In genomic region chr4:142828969-142829368, GRCm38 (mm10) we compare ENCODE assay signal across 26 mouse cellular contexts.
DNase-seq lines count a peak whose midpoint lies in the region; ATAC-seq and TF ChIP-seq lines count a peak whose summit lies in the region.
"Had no signal": no experiment of that assay in that cellular context is flagged by ENCODE, and none has a peak within 500 bp of the region (broad histone marks: within the 10 kb centered on the region; RNA-seq: fewer than 3 reads in every experiment).

No protein-coding gene starts in this region.

- H3K27me3 ChIP-seq in midbrain, embryonic 10.5 days (ENCODE audit: low read depth, poor library complexity, severe bottlenecking), result 0 out of 2 replicates have a peak, but pooled peaks cover 4% of the 10 kb centered on the region
- no peaks in the 10 kb centered on the region for H3K27me3 ChIP-seq in midbrain, embryonic 11.5 days (ENCODE audit: control insufficient read depth, insufficient read depth, low read length)
- no peaks in the 10 kb centered on the region for H3K27me3 ChIP-seq in embryonic facial prominence, embryonic 14.5 days (replicated peaks; ENCODE audit: control insufficient read depth, insufficient read depth, low read length)
- no peaks in the 10 kb centered on the region for H3K27me3 ChIP-seq in forebrain, embryonic 15.5 days
- no peaks in the 10 kb centered on the region for H3K27me3 ChIP-seq in intestine, postnatal 0 days (replicated peaks; ENCODE audit: control insufficient read depth, insufficient read depth, low read length)
- no peaks in the 10 kb centered on the region for H3K27me3 ChIP-seq in kidney, embryonic 16.5 days (ENCODE audit: insufficient read depth, low read length)
- H3K27me3 ChIP-seq: heart, embryonic 13.5 days; hindbrain, embryonic 13.5 days; intestine, embryonic 15.5 days; limb, embryonic 12.5 days; midbrain, embryonic 12.5 days; neural tube, embryonic 15.5 days had no signal

- no peaks in the 10 kb centered on the region for H3K9me3 ChIP-seq in midbrain, embryonic 10.5 days (replicated peaks)
- H3K9me3 ChIP-seq in midbrain, embryonic 11.5 days (ENCODE audit: control insufficient read depth, low read length), result no peaks in the 10 kb centered on the region
- H3K9me3 ChIP-seq in embryonic facial prominence, embryonic 14.5 days (ENCODE audit: control insufficient read depth, low read length), result no peaks in the 10 kb centered on the region
- no peaks in the 10 kb centered on the region for H3K9me3 ChIP-seq in forebrain, embryonic 15.5 days
- H3K9me3 ChIP-seq in intestine, postnatal 0 days (ENCODE audit: control insufficient read depth), result no peaks in the 10 kb centered on the region
- H3K9me3 ChIP-seq in kidney, embryonic 16.5 days (ENCODE audit: low read length), result no peaks in the 10 kb centered on the region
- H3K9me3 ChIP-seq: heart, embryonic 13.5 days; hindbrain, embryonic 13.5 days; intestine, embryonic 15.5 days; limb, embryonic 12.5 days; midbrain, embryonic 12.5 days; neural tube, embryonic 15.5 days had no signal

- DNase-seq in midbrain, embryonic 10.5 days (ENCODE audit: low spot score), result no peak
- no peak for DNase-seq in midbrain, embryonic 11.5 days (ENCODE audit: low spot score, missing footprints)
- DNase-seq in embryonic facial prominence, embryonic 14.5 days (ENCODE audit: low spot score), result peak; percentile 41
- DNase-seq: adrenal gland, postnatal 14 days; cerebellum, adult 11 months; cerebellum, adult 9-11 months; gastrocnemius, postnatal 36 days; heart, adult 2 months; heart, postnatal 14 days; kidney, adult 9 months; kidney, postnatal 36 days; liver, postnatal 0 days; thymus, adult 18-20 months; thymus, postnatal 36 days had no signal

- 22% methylated on average over 10 of the region's 10 CpGs for WGBS in midbrain, embryonic 10.5 days
- 16% methylated on average over 10 of the region's 10 CpGs for WGBS in midbrain, embryonic 11.5 days
- WGBS in embryonic facial prominence, embryonic 14.5 days, result 18% methylated on average over 10 of the region's 10 CpGs
- 6% methylated on average over 10 of the region's 10 CpGs for WGBS in forebrain, embryonic 15.5 days
- WGBS in intestine, postnatal 0 days, result 41% methylated on average over 10 of the region's 10 CpGs
- WGBS in kidney, embryonic 16.5 days, result 40% methylated on average over 10 of the region's 10 CpGs

- no peak overlapping the region for H3K4me3 ChIP-seq in midbrain, embryonic 10.5 days
- no peak overlapping the region for H3K4me3 ChIP-seq in midbrain, embryonic 11.5 days (ENCODE audit: low read depth, low read length)
- H3K4me3 ChIP-seq in embryonic facial prominence, embryonic 14.5 days (ENCODE audit: low read depth, low read length), result no peak overlapping the region
- no peak overlapping the region for H3K4me3 ChIP-seq in forebrain, embryonic 15.5 days
- H3K4me3 ChIP-seq in intestine, postnatal 0 days (ENCODE audit: low read depth, low read length), result no peak overlapping the region
- H3K4me3 ChIP-seq in kidney, embryonic 16.5 days (ENCODE audit: low read length), result no peak overlapping the region
- H3K4me3 ChIP-seq: heart, adult 2 months; heart, embryonic 13.5 days; hindbrain, embryonic 13.5 days; intestine, embryonic 15.5 days; limb, embryonic 12.5 days; midbrain, embryonic 12.5 days; neural tube, embryonic 15.5 days had no signal

- H3K36me3 ChIP-seq in midbrain, embryonic 10.5 days, result no peaks in the 10 kb centered on the region
- no peaks in the 10 kb centered on the region for H3K36me3 ChIP-seq in midbrain, embryonic 11.5 days (ENCODE audit: control insufficient read depth, insufficient read depth, low read length)
- no peaks in the 10 kb centered on the region for H3K36me3 ChIP-seq in embryonic facial prominence, embryonic 14.5 days (ENCODE audit: control insufficient read depth, insufficient read depth, low read length)
- no peaks in the 10 kb centered on the region for H3K36me3 ChIP-seq in forebrain, embryonic 15.5 days
- H3K36me3 ChIP-seq in intestine, postnatal 0 days (ENCODE audit: control insufficient read depth, insufficient read depth), result no peaks in the 10 kb centered on the region
- no peaks in the 10 kb centered on the region for H3K36me3 ChIP-seq in kidney, embryonic 16.5 days (ENCODE audit: insufficient read depth, low read length)
- H3K36me3 ChIP-seq: heart, embryonic 13.5 days; hindbrain, embryonic 13.5 days; intestine, embryonic 15.5 days; limb, embryonic 12.5 days; midbrain, embryonic 12.5 days; neural tube, embryonic 15.5 days had no signal

- H3K27ac ChIP-seq in midbrain, embryonic 10.5 days (replicated peaks), result peak overlapping the region; percentile 65
- H3K27ac ChIP-seq in midbrain, embryonic 11.5 days (ENCODE audit: low read depth, low read length), result no peak overlapping the region
- H3K27ac ChIP-seq in embryonic facial prominence, embryonic 14.5 days (replicated peaks; ENCODE audit: low read depth, low read length), result peak overlapping the region; percentile 44; the same call in 1 of the 2 replicates
- H3K27ac ChIP-seq in forebrain, embryonic 15.5 days (replicated peaks), result peak overlapping the region; percentile 68
- H3K27ac ChIP-seq in intestine, postnatal 0 days (ENCODE audit: low read depth, low read length), result no peak overlapping the region
- no peak overlapping the region for H3K27ac ChIP-seq in kidney, embryonic 16.5 days (ENCODE audit: low read length)
- H3K27ac ChIP-seq: heart, adult 2 months; heart, embryonic 13.5 days; hindbrain, embryonic 13.5 days; intestine, embryonic 15.5 days; limb, embryonic 12.5 days; midbrain, embryonic 12.5 days; neural tube, embryonic 15.5 days had no signal

- H3K9ac ChIP-seq in midbrain, embryonic 11.5 days (ENCODE audit: low read length), result no peak overlapping the region
- no peak overlapping the region; the same call in 1 of the 2 replicates for H3K9ac ChIP-seq in embryonic facial prominence, embryonic 14.5 days (ENCODE audit: low read depth, low read length)
- H3K9ac ChIP-seq in forebrain, embryonic 15.5 days (replicated peaks), result no peak overlapping the region
- H3K9ac ChIP-seq in intestine, postnatal 0 days (ENCODE audit: low read depth, low read length), result no peak overlapping the region
- no peak overlapping the region for H3K9ac ChIP-seq in kidney, embryonic 16.5 days (replicated peaks; ENCODE audit: low read length)
- H3K9ac ChIP-seq: heart, embryonic 13.5 days; hindbrain, embryonic 13.5 days; intestine, embryonic 15.5 days; limb, embryonic 12.5 days; liver, postnatal 0 days; midbrain, embryonic 12.5 days; neural tube, embryonic 15.5 days had no signal

- peaks cover 41% of the 10 kb centered on the region for H3K4me1 ChIP-seq in midbrain, embryonic 10.5 days
- H3K4me1 ChIP-seq in midbrain, embryonic 11.5 days (ENCODE audit: control insufficient read depth, insufficient read depth, low read length), result peaks cover 24% of the 10 kb centered on the region
- H3K4me1 ChIP-seq in embryonic facial prominence, embryonic 14.5 days (ENCODE audit: control insufficient read depth, insufficient read depth, low read length), result peaks cover 27% of the 10 kb centered on the region
- H3K4me1 ChIP-seq in forebrain, embryonic 15.5 days, result peaks cover 43% of the 10 kb centered on the region
- H3K4me1 ChIP-seq in intestine, postnatal 0 days (replicated peaks; ENCODE audit: control insufficient read depth, insufficient read depth, low read length), result no peaks in the 10 kb centered on the region
- 0 out of 2 replicates have a peak, but pooled peaks cover 8% of the 10 kb centered on the region for H3K4me1 ChIP-seq in kidney, embryonic 16.5 days (ENCODE audit: insufficient read depth, low read length)
- H3K4me1 ChIP-seq: heart, embryonic 13.5 days; intestine, embryonic 15.5 days had no signal

- no peak for TF ChIP-seq CTCF in intestine, postnatal 0 days (IDR thresholded peaks at IDR 0.05; ENCODE audit: low read depth)

- H3K4me2 ChIP-seq in midbrain, embryonic 11.5 days, result no peak overlapping the region
- H3K4me2 ChIP-seq in embryonic facial prominence, embryonic 14.5 days (ENCODE audit: low read depth, low read length), result no peak overlapping the region
- no peak overlapping the region for H3K4me2 ChIP-seq in forebrain, embryonic 15.5 days (replicated peaks)
- H3K4me2 ChIP-seq in intestine, postnatal 0 days (replicated peaks; ENCODE audit: low read depth), result no peak overlapping the region
- no peak overlapping the region for H3K4me2 ChIP-seq in kidney, embryonic 16.5 days (replicated peaks; ENCODE audit: low read depth, low read length)
- H3K4me2 ChIP-seq: heart, embryonic 13.5 days; hindbrain, embryonic 13.5 days; intestine, embryonic 15.5 days; limb, embryonic 12.5 days; liver, embryonic 11.5 days; midbrain, embryonic 12.5 days; neural tube, embryonic 15.5 days had no signal

- no peak for ATAC-seq in midbrain, embryonic 11.5 days (ENCODE audit: low FRiP score)
- no peak for ATAC-seq in embryonic facial prominence, embryonic 14.5 days (ENCODE audit: low read depth)
- peak; percentile 24; the same call in 1 of the 2 replicates for ATAC-seq in forebrain, embryonic 15.5 days (replicated peaks)
- no peak for ATAC-seq in intestine, postnatal 0 days
- ATAC-seq in kidney, embryonic 16.5 days (ENCODE audit: low FRiP score, low TSS enrichment), result no peak
- ATAC-seq in activated CD4-positive, CD25-positive, alpha-beta regulatory T cell, adult 4 months, result no peak
- ATAC-seq: intestine, embryonic 15.5 days; liver, postnatal 0 days; lung, postnatal 0 days had no signal

Comparison
In these comparisons a context has a peak if more than half of its experiments do, and no peak if none do; other contexts are left out.
1. H3K27ac ChIP-seq: peak in midbrain, embryonic 10.5 days (single experiment), embryonic facial prominence, embryonic 14.5 days (single experiment) and forebrain, embryonic 15.5 days (single experiment); none in midbrain, embryonic 11.5 days (single experiment), intestine, postnatal 0 days (single experiment) and kidney, embryonic 16.5 days (single experiment).